11 mouse cellular contexts compared by ENCODE assay signal in genomic region chr16:43409108-43409909, GRCm38 (mm10).
A peak's percentile ranks its signal among the peaks of the same experiment; 100 is the strongest.
DNase-seq lines count a peak whose midpoint lies in the region; ATAC-seq lines count a peak whose summit lies in the region.
"Had no signal": no experiment of that assay in that cellular context is flagged by ENCODE, and none has a peak within 500 bp of the region (broad histone marks: within the 10 kb centered on the region; RNA-seq: fewer than 3 reads in every experiment).

No protein-coding gene starts in this region.

- intact Hi-C loops in heart, postnatal 14 days (cut with DNase I), result no loop called here
- intact Hi-C loops in left cerebral cortex, postnatal 4 days (cut with DNase I), result no loop called here

- DNase-seq in heart, adult 8-10 months (ENCODE audit: low spot score), result peak; percentile 66
- DNase-seq in heart, postnatal 14 days, result no peak
- peak; percentile 13 for DNase-seq in lung, postnatal 36 days
- DNase-seq in lung, postnatal 4 days, result no peak
- no peak for DNase-seq in left cerebral cortex, postnatal 4 days
- DNase-seq in layer of hippocampus, postnatal 14 days (ENCODE audit: low spot score in 2 of 2), result no peak
- DNase-seq: spleen, adult 18-20 months had no signal

- ATAC-seq in granulocyte monocyte progenitor cell, adult 5-6 weeks (replicated peaks; ENCODE audit: poor library complexity, severe bottlenecking), result peak; percentile 94
- ATAC-seq: CD4-positive, CD25-positive, alpha-beta regulatory T cell, adult 4 months; forebrain, postnatal 0 days; hindbrain, embryonic 16.5 days had no signal

Comparison
In these comparisons a context has a peak if more than half of its experiments do, and no peak if none do; other contexts are left out.
1. DNase-seq: peak in heart, adult 8-10 months (single experiment) and lung, postnatal 36 days (single experiment); none in heart, postnatal 14 days (0 of 2), lung, postnatal 4 days (0 of 2), left cerebral cortex, postnatal 4 days (single experiment) and layer of hippocampus, postnatal 14 days (0 of 2).